Comparison of ENCODE assay signal across 19 mouse cellular contexts in genomic region chr12:73695110-73695509, GRCm38 (mm10).
A peak's percentile ranks its signal among the peaks of the same experiment; 100 is the strongest.
DNase-seq lines count a peak whose midpoint lies in the region; ATAC-seq and TF ChIP-seq lines count a peak whose summit lies in the region.
"Had no signal": no experiment of that assay in that cellular context is flagged by ENCODE, and none has a peak within 500 bp of the region (broad histone marks: within the 10 kb centered on the region; RNA-seq: fewer than 3 reads in every experiment).

No protein-coding gene starts in this region.

- H3K9ac ChIP-seq in forebrain, postnatal 0 days, result no peak overlapping the region
- H3K9ac ChIP-seq in forebrain, embryonic 14.5 days (ENCODE audit: low read length), result no peak overlapping the region
- H3K9ac ChIP-seq in midbrain, postnatal 0 days (replicated peaks; ENCODE audit: low read length, poor library complexity, severe bottlenecking), result no peak overlapping the region
- no peak overlapping the region for H3K9ac ChIP-seq in midbrain, embryonic 16.5 days (ENCODE audit: low read depth, low read length)
- H3K9ac ChIP-seq: forebrain, embryonic 13.5 days; heart, embryonic 13.5 days; limb, embryonic 13.5 days; liver, embryonic 15.5 days; neural tube, embryonic 12.5 days had no signal

- H3K4me3 ChIP-seq in forebrain, postnatal 0 days (ENCODE audit: low read depth, low read length), result no peak overlapping the region
- H3K4me3 ChIP-seq in forebrain, embryonic 14.5 days (ENCODE audit: low read depth, low read length), result no peak overlapping the region
- H3K4me3 ChIP-seq in layer of hippocampus, adult 2 months, result no peak overlapping the region
- H3K4me3 ChIP-seq in midbrain, postnatal 0 days (ENCODE audit: low read depth, low read length), result no peak overlapping the region
- no peak overlapping the region for H3K4me3 ChIP-seq in midbrain, embryonic 16.5 days (ENCODE audit: low read depth, low read length)
- H3K4me3 ChIP-seq: forebrain, embryonic 13.5 days; heart, embryonic 13.5 days; hindbrain, embryonic 10.5 days; limb, embryonic 13.5 days; liver, embryonic 15.5 days; neural tube, embryonic 12.5 days had no signal

- 79% methylated on average over 16 of the region's 16 CpGs for WGBS in forebrain, postnatal 0 days
- 81% methylated on average over 16 of the region's 16 CpGs for WGBS in forebrain, embryonic 14.5 days
- 79% methylated on average over 16 of the region's 16 CpGs for WGBS in midbrain, postnatal 0 days
- WGBS in midbrain, embryonic 16.5 days, result 80% methylated on average over 16 of the region's 16 CpGs

- H3K4me1 ChIP-seq in forebrain, postnatal 0 days (ENCODE audit: insufficient read depth), result peaks cover 6% of the 10 kb centered on the region; the same call in 1 of the 2 replicates
- H3K4me1 ChIP-seq in forebrain, embryonic 14.5 days (ENCODE audit: control insufficient read depth, insufficient read depth, low read length), result 0 out of 2 replicates have a peak, but pooled peaks cover 5% of the 10 kb centered on the region
- H3K4me1 ChIP-seq in midbrain, postnatal 0 days (ENCODE audit: insufficient read depth, low read length), result peaks cover 2% of the 10 kb centered on the region; the same call in 1 of the 2 replicates
- H3K4me1 ChIP-seq in midbrain, embryonic 16.5 days (ENCODE audit: control insufficient read depth, insufficient read depth, low read length), result peaks cover 11% of the 10 kb centered on the region
- H3K4me1 ChIP-seq: hindbrain, embryonic 10.5 days; liver, embryonic 15.5 days had no signal

- no peak overlapping the region for H3K27ac ChIP-seq in forebrain, postnatal 0 days (ENCODE audit: low read depth, low read length)
- no peak overlapping the region for H3K27ac ChIP-seq in forebrain, embryonic 14.5 days (ENCODE audit: low read depth, low read length)
- no peak overlapping the region for H3K27ac ChIP-seq in layer of hippocampus, adult 2 months
- no peak overlapping the region for H3K27ac ChIP-seq in midbrain, postnatal 0 days (ENCODE audit: low read depth, low read length)
- H3K27ac ChIP-seq in midbrain, embryonic 16.5 days (ENCODE audit: low read length), result no peak overlapping the region
- H3K27ac ChIP-seq: forebrain, embryonic 13.5 days; heart, embryonic 13.5 days; hindbrain, embryonic 10.5 days; limb, embryonic 13.5 days; liver, embryonic 15.5 days; neural tube, embryonic 12.5 days had no signal

- peak; percentile 15 for DNase-seq in forebrain, postnatal 0 days
- no peak for DNase-seq in forebrain, embryonic 14.5 days (ENCODE audit: low spot score)
- no peak for DNase-seq in layer of hippocampus, adult 2 months (ENCODE audit: low spot score in 2 of 2)
- DNase-seq in layer of hippocampus, adult 9-11 months, result no peak
- no peak for DNase-seq in midbrain, postnatal 0 days (ENCODE audit: low spot score)
- no peak for DNase-seq in adrenal gland, postnatal 25 days
- no peak for DNase-seq in cerebellum, postnatal 14 days
- DNase-seq: cerebellum, postnatal 10 days; right cerebral cortex, postnatal 25 days; thymus, postnatal 14 days had no signal

- ATAC-seq in forebrain, postnatal 0 days, result no peak
- ATAC-seq in forebrain, embryonic 14.5 days, result no peak
- ATAC-seq in midbrain, postnatal 0 days (ENCODE audit: low FRiP score), result no peak
- ATAC-seq in midbrain, embryonic 16.5 days, result no peak
- ATAC-seq: forebrain, embryonic 13.5 days; inflammation-experienced regulatory T-cells, adult 6 months; Patski had no signal

- H3K9me3 ChIP-seq in forebrain, postnatal 0 days (ENCODE audit: low read length), result no peaks in the 10 kb centered on the region
- H3K9me3 ChIP-seq in forebrain, embryonic 14.5 days (replicated peaks; ENCODE audit: control insufficient read depth, low read length), result no peaks in the 10 kb centered on the region
- H3K9me3 ChIP-seq in midbrain, postnatal 0 days (ENCODE audit: low read length), result no peaks in the 10 kb centered on the region
- H3K9me3 ChIP-seq in midbrain, embryonic 16.5 days (replicated peaks; ENCODE audit: control insufficient read depth, low read length, poor library complexity, severe bottlenecking), result no peaks in the 10 kb centered on the region
- H3K9me3 ChIP-seq: forebrain, embryonic 13.5 days; heart, embryonic 13.5 days; hindbrain, embryonic 10.5 days; limb, embryonic 13.5 days; liver, embryonic 15.5 days; neural tube, embryonic 12.5 days had no signal

- TF ChIP-seq CTCF in forebrain, postnatal 0 days (IDR thresholded peaks at IDR 0.05; ENCODE audit: low read depth), result peak; percentile 21; the same call in 1 of the 2 replicates
- peak; percentile 35 for TF ChIP-seq CTCF in layer of hippocampus, adult 2 months (conservative IDR thresholded peaks at IDR 0.05)
- peak; percentile 30; the same call in 1 of the 2 replicates for TF ChIP-seq CTCF in midbrain, postnatal 0 days (IDR thresholded peaks at IDR 0.05)

- H3K4me2 ChIP-seq in forebrain, postnatal 0 days (ENCODE audit: low read depth), result no peak overlapping the region
- H3K4me2 ChIP-seq in forebrain, embryonic 14.5 days (ENCODE audit: low read length), result no peak overlapping the region
- H3K4me2 ChIP-seq in midbrain, postnatal 0 days (ENCODE audit: low read depth, low read length, poor library complexity, severe bottlenecking), result no peak overlapping the region
- H3K4me2 ChIP-seq in midbrain, embryonic 16.5 days (ENCODE audit: low read length), result no peak overlapping the region
- H3K4me2 ChIP-seq: forebrain, embryonic 13.5 days; heart, embryonic 13.5 days; limb, embryonic 13.5 days; liver, embryonic 15.5 days; neural tube, embryonic 12.5 days had no signal

- H3K36me3 ChIP-seq in forebrain, postnatal 0 days (ENCODE audit: insufficient read depth), result no peaks in the 10 kb centered on the region
- H3K36me3 ChIP-seq in forebrain, embryonic 14.5 days (ENCODE audit: control insufficient read depth, insufficient read depth, low read length), result no peaks in the 10 kb centered on the region
- no peaks in the 10 kb centered on the region for H3K36me3 ChIP-seq in midbrain, postnatal 0 days (ENCODE audit: insufficient read depth, low read length)
- no peaks in the 10 kb centered on the region for H3K36me3 ChIP-seq in midbrain, embryonic 16.5 days (ENCODE audit: control insufficient read depth, insufficient read depth, low read length)
- H3K36me3 ChIP-seq: heart, embryonic 13.5 days; hindbrain, embryonic 10.5 days; limb, embryonic 13.5 days; liver, embryonic 15.5 days; neural tube, embryonic 12.5 days had no signal

- no peaks in the 10 kb centered on the region for H3K27me3 ChIP-seq in forebrain, postnatal 0 days (ENCODE audit: insufficient read depth, low read length)
- H3K27me3 ChIP-seq in forebrain, embryonic 14.5 days (replicated peaks; ENCODE audit: control insufficient read depth, insufficient read depth, low read length), result no peaks in the 10 kb centered on the region
- H3K27me3 ChIP-seq in midbrain, postnatal 0 days (ENCODE audit: insufficient read depth, low read length), result no peaks in the 10 kb centered on the region
- no peaks in the 10 kb centered on the region for H3K27me3 ChIP-seq in midbrain, embryonic 16.5 days (ENCODE audit: control insufficient read depth, insufficient read depth, low read depth, low read length)
- H3K27me3 ChIP-seq: forebrain, embryonic 13.5 days; heart, embryonic 13.5 days; limb, embryonic 13.5 days; liver, embryonic 15.5 days; neural tube, embryonic 12.5 days had no signal
